Comparison of ENCODE assay signal across 12 mouse cellular contexts in genomic region chr6:115085274-115085841, GRCm38 (mm10). TPM values are rescaled to one million over a fixed set of nuclear protein-coding genes. Genes with fewer than 3 reads are reported as not detected.
DNase-seq lines count a peak whose midpoint lies in the region; ATAC-seq and TF ChIP-seq lines count a peak whose summit lies in the region.
"Had no signal": no experiment of that assay in that cellular context is flagged by ENCODE, and none has a peak within 500 bp of the region (broad histone marks: within the 10 kb centered on the region; RNA-seq: fewer than 3 reads in every experiment).

No protein-coding gene starts in this region.

- no peaks in the 10 kb centered on the region for H3K9me3 ChIP-seq in stomach, postnatal 0 days (ENCODE audit: control insufficient read depth, low read length)
- H3K9me3 ChIP-seq: lung, embryonic 15.5 days; midbrain, embryonic 15.5 days had no signal

- WGBS in stomach, postnatal 0 days: 52% methylated on average over 9 of the region's 9 CpGs

- no peak overlapping the region for H3K27ac ChIP-seq in stomach, postnatal 0 days (replicated peaks)
- H3K27ac ChIP-seq: lung, embryonic 15.5 days; midbrain, embryonic 15.5 days had no signal

- no peak overlapping the region for H3K9ac ChIP-seq in stomach, postnatal 0 days (ENCODE audit: low read length)
- H3K9ac ChIP-seq: lung, embryonic 15.5 days; midbrain, embryonic 15.5 days had no signal

- no peak for TF ChIP-seq EP300 in stomach, postnatal 0 days (optimal IDR thresholded peaks at IDR 0.05)

- H3K4me3 ChIP-seq in stomach, postnatal 0 days (ENCODE audit: low read depth, low read length): no peak overlapping the region
- H3K4me3 ChIP-seq: lung, embryonic 15.5 days; midbrain, embryonic 15.5 days had no signal

- no peaks in the 10 kb centered on the region for H3K36me3 ChIP-seq in stomach, postnatal 0 days (ENCODE audit: control insufficient read depth, insufficient read depth, low read length)
- H3K36me3 ChIP-seq: lung, embryonic 15.5 days; midbrain, embryonic 15.5 days had no signal

- no peaks in the 10 kb centered on the region for H3K4me1 ChIP-seq in stomach, postnatal 0 days (replicated peaks; ENCODE audit: control insufficient read depth, insufficient read depth)
- H3K4me1 ChIP-seq: lung, embryonic 15.5 days; midbrain, embryonic 15.5 days had no signal

- intact Hi-C loops in left cerebral cortex, postnatal 10 days (cut with DNase I): loop anchor here (5.0 kb wide), 1 partner anchor 37 kb away; no protein-coding TSS in a partner anchor

- no peak for ATAC-seq in stomach, postnatal 0 days (ENCODE audit: low FRiP score, low TSS enrichment)
- ATAC-seq: CD4-positive, CD25-positive, alpha-beta regulatory T cell, adult 4 months; midbrain, embryonic 15.5 days had no signal

- peak; percentile 8 for DNase-seq in ovary, postnatal 36 days (ENCODE audit: low spot score)
- DNase-seq in ovary, postnatal 10 days (ENCODE audit: low spot score): no peak
- DNase-seq in layer of hippocampus, adult 11-12 months (ENCODE audit: low spot score): peak; percentile 79
- peak; percentile 73 for DNase-seq in left cerebral cortex, postnatal 10 days (ENCODE audit: extremely low spot score in 1 of 2, low spot score in 2 of 2)
- DNase-seq in telencephalon, adult 2 months (ENCODE audit: low read depth, low spot score): peak; percentile 87
- no peak for DNase-seq in lung, adult 18-20 months
- no peak for DNase-seq in stomach, postnatal 0 days (ENCODE audit: low spot score)
- DNase-seq in adrenal gland, postnatal 25 days: no peak
- DNase-seq: gastrocnemius, postnatal 14 days had no signal

- no peaks in the 10 kb centered on the region for H3K27me3 ChIP-seq in stomach, postnatal 0 days (ENCODE audit: control insufficient read depth, insufficient read depth, low read length)
- H3K27me3 ChIP-seq: lung, embryonic 15.5 days; midbrain, embryonic 15.5 days had no signal

- no peak for TF ChIP-seq CTCF in stomach, postnatal 0 days (IDR thresholded peaks at IDR 0.05; ENCODE audit: low read depth)

- no peak overlapping the region for H3K4me2 ChIP-seq in stomach, postnatal 0 days (replicated peaks; ENCODE audit: low read depth)
- H3K4me2 ChIP-seq: lung, embryonic 15.5 days; midbrain, embryonic 15.5 days had no signal

RNA-seq across cellular contexts. Expression of gene Tamm41, which starts 47.7 kb away (rescaled TPM):
- 10 to 100 TPM; 20.8 to 21.1 TPM for total RNA-seq in left cerebral cortex, postnatal 10 days (2021)
- polyA plus RNA-seq in stomach, postnatal 0 days (2015; fragmentation: Nextera tagmentation; extraction: Ambion mirVana): 35.8 and 36.0 TPM in 2 replicates
- total RNA-seq in adrenal gland, postnatal 25 days (2021): 14.3 and 19.9 TPM in 2 replicates

RNA-seq across cellular contexts. Expression of gene Syn2, which starts 49.3 kb away (rescaled TPM):
- total RNA-seq in left cerebral cortex, postnatal 10 days (2021): 100 to 1,000 TPM; 399 to 403 TPM
- polyA plus RNA-seq in stomach, postnatal 0 days (2015; fragmentation: Nextera tagmentation; extraction: Ambion mirVana): 4.5 and 4.7 TPM in 2 replicates
- 12.5 and 18.9 TPM in 2 replicates for total RNA-seq in adrenal gland, postnatal 25 days (2021)
- polyA plus RNA-seq: CD4-positive, CD25-positive, alpha-beta regulatory T cell, adult 4 months had no signal

Comparison
In these comparisons a context has a peak if more than half of its experiments do, and no peak if none do; other contexts are left out.
1. DNase-seq: peak in ovary, postnatal 36 days (single experiment), layer of hippocampus, adult 11-12 months (single experiment), left cerebral cortex, postnatal 10 days (2 of 2) and telencephalon, adult 2 months (single experiment); none in ovary, postnatal 10 days (single experiment), lung, adult 18-20 months (0 of 2), stomach, postnatal 0 days (single experiment) and adrenal gland, postnatal 25 days (single experiment).
2. RNA of gene Syn2, which starts 49.3 kb away (total RNA-seq): 399 to 403 TPM in left cerebral cortex, postnatal 10 days; 12.5 to 18.9 TPM in adrenal gland, postnatal 25 days; every median in the first group is over 10 times any median in the second.